Mouse (Mus musculus) A20 (cell line): ENCODE measurements at regions not wholly inside any gene's neighbourhood (a gene's known extent, or its start where the extent isn't known, plus 50 kb on each side); places are given as distances from the start of the nearest gene placed in this dataset.

ENCODE experiments used
- DNase-seq: peaks from one replicate; pipeline ENCODE4 v3.0.0-alpha.2; 2011; ENCODE audit warnings: low read depth, low spot score

GRCm38 (mm10) chr4:105968324-105968723 is 178.7 kb downstream of the Gm12728 start:
- DNase-seq: no peak

- no peak for DNase-seq
Observed at GRCm38 (mm10) chr4:105969628-105970027, 180.0 kb downstream of the Gm12728 start.

DNA sequence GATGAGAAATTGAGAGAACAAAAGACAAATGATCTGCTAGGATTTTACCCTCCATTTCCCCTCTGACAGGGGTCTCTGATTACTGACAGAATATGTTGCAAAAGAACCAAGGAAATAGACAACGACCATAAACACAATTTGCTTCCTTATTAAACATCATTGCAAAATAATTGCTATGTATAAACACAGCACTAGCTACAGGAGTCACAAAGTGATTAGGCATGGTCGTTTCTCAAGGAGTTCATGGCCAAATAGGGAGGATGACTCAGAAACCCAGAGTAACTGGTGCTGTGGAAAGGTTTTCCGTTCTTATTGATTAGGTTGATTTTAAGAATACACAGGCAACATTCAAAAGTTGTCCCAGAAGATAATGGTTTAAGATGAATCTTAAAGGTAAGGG is 180.4 kb downstream of the Gm12728 start:
- no peak for DNase-seq

GRCm38 (mm10) chr4:105972736-105973135 is 183.1 kb downstream of the Gm12728 start:
- DNase-seq: no peak

- no peak for DNase-seq
Observed at GRCm38 (mm10) chr4:105973769-105974397, 184.2 kb downstream of the Gm12728 start.

DNA sequence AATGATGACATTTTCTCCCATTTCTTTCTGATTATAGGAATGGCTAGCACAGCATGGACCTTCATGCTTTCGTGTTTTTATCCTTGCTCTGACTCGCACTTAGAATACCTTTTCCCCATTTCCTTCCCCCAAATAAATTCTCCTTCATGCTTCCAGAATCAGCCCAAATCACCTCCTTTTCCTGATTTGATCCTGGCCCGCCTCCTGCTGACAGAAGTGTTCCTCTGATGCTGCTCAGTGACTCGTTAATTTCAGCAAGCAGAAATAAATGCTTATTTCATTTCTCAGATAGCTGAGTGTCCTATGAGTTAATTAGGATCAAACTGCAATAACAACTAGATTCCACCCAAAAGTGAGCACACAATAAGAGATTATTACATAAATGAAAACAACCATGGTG is 185.3 kb downstream of the Gm12728 start:
- no peak for DNase-seq

DNA sequence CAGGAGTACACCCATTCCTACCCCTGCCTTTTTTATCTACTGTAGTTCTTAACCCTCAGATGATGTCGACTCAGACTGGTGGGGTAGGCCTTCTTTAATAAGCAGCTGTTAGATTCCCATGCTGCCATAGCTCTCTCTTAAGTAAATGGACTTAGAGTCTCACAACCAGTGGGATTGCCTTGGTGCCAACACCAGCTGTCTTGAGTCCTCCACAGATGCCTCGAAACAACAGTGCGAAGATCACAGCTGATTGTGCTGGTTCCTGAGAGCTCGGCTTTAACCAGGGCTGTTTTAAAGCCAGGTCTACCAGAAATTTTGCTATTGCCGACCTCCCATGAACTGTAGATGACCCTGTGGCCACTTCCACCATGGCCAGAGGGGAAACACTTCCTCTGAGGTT is 189.4 kb downstream of the Gm12728 start:
- DNase-seq: no peak

DNA sequence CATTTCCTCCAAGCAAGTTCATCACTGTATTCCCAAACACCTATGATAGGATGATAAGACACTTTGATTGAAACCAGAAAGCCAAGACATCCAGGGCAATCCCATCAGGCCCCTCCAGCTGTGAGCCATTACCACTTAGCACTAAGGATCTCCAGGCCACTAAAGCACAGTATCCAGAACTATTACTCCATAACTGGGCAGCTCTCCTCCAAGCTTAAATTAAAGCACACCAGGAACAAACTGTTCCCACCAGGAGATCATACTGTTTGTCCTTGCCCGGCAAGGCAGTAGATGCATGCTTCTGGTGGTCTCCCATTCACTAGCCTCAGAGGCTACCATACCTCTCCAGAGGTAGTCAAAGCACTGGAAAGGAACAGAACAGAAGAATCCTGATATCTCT is 193.3 kb downstream of the Gm12728 start:
- no peak for DNase-seq

DNA sequence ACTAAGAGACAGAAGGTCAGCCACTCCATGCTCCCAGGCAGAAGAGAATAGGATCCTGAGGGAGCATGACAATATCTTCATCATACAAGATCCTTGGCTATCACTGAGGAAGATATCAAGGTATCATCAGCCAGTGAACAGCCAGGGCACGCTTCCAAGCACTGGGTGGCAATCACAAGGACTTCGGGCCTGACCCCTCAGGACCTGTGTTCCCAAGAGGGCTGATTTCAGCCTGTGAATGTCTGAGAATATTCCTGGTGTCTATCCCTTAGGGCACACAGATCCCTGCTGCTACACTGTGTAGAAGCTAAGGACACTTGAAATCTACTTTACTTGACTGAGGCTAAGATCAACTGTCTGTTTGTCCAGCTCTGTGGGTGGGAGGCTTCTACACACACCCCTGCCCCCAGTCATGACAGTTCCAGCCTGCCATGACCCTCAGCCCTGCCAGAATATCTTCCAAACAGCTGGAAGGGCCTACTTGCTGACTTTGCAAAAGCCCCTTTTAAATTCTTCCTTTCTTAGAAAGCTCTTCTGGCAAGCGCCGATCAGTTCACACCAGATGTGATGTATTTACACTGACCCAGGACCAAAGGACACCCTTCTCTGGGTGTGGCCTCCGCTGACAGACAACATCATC is 198.4 kb downstream of the Gm12728 start:
- DNase-seq: no peak

DNA sequence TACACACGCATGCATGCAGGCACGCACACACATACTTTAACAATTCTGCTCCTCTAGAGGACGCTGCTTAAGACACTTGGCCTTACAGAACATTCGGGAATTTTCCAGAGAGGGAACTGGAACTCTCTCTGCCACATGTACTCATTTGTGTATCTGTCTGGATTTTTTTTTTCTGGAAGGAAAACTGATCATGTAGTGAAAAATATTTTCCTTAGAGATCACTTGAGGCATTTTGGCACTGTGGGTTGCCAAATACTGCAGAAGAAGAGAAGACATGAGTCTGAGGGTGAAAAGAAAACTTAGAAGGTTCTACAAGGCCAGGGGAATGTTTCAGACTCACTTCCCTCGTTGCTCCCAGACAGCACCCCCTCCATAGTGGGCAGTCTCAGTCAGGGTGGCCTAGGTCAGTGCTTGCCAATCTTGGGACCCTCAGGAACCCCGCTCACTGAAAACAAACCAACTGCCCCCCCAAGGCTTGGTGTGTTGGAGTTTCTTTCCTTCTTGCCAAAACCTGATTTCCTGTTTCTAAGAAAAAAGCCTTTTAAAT is 203.0 kb downstream of the Gm12728 start:
- no peak for DNase-seq

- DNase-seq: no peak
Observed at GRCm38 (mm10) chr4:105994390-105994798, 204.7 kb downstream of the Gm12728 start.

DNA sequence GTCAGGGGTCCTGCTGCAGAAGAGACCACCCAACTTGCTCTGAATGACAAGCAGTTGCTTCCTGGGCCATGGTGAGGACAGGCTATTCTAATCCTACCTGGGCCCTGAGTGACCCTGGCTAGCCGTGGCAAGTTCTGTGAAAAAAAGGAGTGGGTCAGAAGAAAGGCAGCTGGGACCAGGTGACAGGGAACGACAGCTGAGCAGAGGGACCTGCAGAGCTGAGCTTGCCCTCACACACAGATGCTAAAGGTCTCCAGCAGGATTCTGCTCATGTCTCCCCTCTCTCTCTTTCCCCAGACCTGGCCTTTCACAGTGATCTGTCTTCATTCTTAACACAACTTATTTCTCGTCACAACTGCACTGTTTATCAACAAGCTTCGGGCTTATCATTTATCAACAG is 206.4 kb downstream of the Gm12728 start:
- no peak for DNase-seq

GRCm38 (mm10) chr4:105996893-105997630 is 207.4 kb downstream of the Gm12728 start:
- no peak for DNase-seq

DNA sequence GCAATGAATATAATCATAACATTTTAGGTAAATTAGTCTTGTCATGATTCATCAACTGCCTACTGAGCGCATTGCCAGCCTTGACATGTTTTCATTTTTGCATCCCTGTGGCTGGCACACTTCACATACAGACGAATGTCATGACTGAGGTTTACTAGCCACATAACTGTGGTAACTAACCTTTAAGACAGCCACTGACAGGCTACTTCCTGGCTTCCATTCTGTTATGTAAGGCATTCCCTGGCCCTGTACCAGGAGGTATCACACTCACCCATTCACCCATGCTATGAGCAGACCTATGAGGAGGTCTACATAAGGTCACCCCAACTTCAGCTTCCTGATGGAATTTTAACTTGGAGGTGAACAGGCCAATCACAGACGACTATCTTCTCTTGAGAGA is 212.8 kb downstream of the Gm12728 start:
- DNase-seq: no peak

DNA sequence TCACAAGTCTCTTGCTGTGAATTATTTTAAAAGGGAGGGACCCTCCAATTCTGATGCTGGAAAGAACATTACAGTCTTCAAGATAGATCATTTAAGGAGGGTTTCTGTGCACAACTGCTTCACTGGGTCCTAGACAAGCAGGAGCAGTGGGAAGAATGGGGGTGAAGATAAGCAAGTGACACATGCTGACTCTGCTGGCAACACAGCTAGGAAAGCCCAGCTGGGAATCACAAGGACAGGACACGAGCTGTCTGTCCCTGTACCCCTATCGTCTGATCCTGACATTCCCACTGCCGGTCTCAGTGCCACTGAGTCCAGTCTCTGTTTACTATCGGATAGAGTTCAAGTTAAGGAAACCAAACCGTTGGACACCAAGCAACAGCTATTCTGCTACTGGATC is 216.3 kb downstream of the Gm12728 start:
- DNase-seq: no peak

DNA sequence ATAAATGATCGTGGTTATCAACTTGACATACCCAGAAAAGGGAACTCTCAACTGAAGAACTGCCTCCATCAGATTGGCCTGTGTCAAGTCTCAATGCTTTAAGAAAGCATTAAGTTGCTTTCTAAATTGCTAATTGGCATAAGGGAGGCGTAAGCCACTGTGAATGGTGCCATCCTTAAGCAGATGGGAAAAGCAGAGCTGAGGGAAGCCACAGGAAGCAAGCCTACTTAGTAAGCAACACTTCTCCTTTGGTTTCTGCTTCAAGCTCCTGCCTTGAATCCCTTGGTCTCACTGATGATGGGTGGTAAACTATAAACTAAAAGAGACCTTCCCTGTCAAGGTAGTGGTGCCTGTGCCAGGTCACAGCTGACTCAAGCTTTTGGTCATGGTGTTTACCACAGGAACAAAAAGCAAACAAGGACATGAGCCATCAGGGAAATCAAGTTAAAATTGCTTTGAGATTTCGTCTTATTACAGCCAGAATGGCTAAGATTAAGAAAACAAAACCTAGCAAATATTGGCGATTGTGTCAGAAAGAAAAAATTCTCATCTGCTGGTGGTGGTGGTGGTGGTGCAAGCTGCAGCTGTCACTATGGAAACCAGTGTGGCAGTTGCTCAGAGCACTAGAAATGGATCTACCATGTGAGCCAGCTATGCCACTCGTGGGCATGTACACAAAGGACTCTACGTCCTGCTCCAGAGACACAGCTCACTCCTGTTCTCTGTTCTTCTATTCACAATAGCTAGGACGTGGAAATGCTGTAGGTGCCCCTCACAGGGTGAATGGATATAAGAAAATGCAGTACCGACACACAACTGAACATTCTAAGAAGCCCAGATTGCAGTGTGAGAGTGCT is 217.9 kb downstream of the Gm12728 start:
- no peak for DNase-seq

GRCm38 (mm10) chr4:106017065-106017646 is 227.5 kb downstream of the Gm12728 start:
- no peak for DNase-seq

DNA sequence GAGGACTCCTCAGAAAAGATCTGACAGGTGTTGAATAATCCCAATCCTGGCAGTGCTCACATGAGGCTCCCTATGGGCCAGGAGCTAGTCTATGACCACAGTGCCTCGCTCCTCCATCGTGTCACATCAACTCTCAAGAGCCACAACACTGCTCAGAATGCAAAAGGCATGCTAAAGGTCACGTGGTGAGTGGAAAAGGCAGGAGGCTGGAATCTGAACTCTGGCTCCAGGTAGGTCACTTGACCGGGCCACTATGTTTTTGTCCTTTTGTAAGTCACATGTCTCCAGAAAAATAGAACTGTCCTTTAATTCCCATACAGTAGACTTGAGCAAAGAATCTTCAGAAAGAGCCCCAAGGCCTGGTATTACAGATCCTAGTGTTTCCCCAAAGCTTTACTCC is 229.3 kb downstream of the Gm12728 start:
- DNase-seq: no peak

DNA sequence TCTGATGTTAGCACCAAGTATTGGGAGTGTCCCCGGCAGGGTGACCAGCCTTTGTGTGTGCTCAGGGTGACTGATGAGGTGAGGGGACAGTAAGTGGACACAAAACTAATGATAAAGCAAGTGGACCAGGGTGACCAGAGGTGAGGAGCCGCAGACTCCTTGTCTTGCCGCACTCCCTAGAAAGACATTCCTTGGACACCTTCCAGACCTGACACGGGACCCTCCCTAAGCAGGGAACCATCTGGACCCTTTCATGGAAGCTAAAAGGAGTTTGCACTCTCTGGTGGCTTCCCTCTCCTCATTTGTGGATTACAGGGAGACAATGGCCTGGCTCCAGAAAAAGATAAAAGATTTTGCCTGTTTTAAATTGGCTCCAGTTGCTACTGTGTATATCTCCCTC is 230.7 kb downstream of the Gm12728 start:
- no peak for DNase-seq

DNA sequence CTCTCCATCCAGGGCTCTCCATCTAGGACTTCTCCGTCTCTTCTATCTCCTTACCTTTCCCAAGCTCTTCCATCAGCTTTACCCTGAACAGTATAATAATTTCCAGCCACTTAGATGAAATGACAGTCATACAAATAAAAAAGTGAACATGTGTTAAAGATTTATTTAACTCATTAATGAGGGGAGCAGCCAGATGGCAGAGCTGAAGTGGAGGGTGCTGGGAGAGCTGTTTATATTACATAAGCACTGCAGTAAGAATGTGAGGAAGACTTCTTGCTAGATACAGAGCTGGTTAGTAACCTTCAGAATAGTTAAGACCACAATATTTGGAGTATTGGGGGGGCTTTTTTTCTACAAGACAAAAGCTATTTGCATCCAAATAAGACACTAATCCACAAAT is 234.9 kb downstream of the Gm12728 start:
- no peak for DNase-seq

DNA sequence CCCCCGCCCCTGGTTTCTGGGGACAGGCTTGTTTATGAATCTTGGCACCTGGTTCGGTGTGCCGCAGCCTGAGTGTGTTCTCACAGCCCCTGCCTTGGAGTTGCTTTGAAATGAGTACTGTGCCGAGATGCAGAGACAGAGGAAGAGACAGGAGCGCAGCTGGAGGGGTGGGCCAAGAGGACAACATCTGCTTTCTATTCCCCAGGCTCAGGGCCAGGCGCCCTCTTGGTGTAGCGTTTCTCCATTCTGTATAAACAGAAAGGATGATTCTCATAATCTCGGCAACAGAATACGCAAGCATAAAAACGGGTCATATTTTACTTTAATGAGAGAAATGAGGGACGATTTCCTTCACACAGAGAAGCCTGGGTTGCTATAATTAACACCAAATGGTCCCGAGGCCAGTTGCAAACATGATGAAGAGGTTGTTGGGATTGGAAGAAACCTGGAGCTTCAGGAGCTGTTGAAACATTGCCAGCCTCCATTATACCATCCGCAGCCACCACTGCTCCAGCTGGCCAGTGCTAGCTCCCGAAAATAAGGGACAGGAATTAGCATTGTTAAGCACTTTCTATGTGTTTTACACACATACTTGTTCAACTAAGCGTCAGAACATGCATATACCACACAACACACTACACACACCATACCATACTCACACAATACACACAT is 236.4 kb downstream of the Gm12728 start:
- no peak for DNase-seq
